Mouse (Mus musculus): ENCODE data around the gene Hsd17b11. TPM values are rescaled to one million over a fixed set of nuclear protein-coding genes. Genes with fewer than 3 reads are reported as not detected.
"Not testable (repeated sequence)": the region's sequence is repeated elsewhere in the genome, so short reads cannot be mapped to it uniquely, and the experiment has no call there.

The Hsd17b11 gene
- polyA plus RNA-seq, 1 experiment from 2014 or later, result 3.5 TPM

DNA sequence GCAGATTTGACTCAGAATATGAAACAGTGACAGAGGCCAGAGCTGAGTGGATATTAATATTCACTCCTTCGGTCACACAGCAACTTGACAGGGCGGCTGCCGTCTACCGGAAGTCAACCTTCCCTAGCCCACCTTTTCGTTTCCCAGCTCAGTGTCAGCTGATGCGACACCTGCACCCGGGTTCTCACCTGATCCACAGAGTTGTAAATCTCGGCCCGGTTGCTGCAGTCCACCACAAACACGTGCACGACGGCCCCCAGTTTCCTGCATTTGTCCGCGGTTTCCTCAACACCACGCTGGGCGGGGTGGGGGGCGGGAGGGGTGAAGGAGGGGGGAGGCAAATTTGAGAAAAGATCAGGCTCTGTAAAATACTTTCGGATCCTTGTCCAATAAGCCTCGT lies 49.3 kb downstream of the Hsd17b11 start:
- H3K36me3 ChIP-seq, result no peaks in the 10 kb centered on the region
- H3K4me2 ChIP-seq (replicated peaks), result peak overlapping the region; percentile 48

DNA sequence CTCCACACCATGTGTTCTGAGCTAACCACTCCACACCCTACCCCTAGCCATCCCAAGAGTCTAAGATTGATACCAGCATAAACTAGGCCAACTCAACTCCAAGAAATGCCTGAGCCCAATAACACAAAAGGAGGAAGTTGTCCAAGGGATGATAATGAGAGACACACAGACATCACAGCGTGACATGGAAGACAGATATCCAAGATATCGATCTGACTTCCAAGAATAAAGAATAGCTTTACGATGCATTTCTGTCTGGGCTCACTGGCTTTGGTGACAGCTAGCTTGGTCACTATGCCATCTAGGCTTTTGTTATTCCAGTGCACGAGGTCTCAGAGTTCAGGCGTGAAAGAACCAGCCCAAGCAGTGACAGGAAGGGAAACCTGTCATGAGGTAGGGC lies 50.7 kb downstream of the Hsd17b11 start:
- H3K4me2 ChIP-seq (replicated peaks), result no peak overlapping the region
- WGBS, result 79% methylated on average over 5 of the region's 5 CpGs
- no peak overlapping the region for H3K9ac ChIP-seq
- H3K27ac ChIP-seq, result no peak overlapping the region
- H3K27me3 ChIP-seq, result no peaks in the 10 kb centered on the region
- H3K4me3 ChIP-seq, result no peak overlapping the region
- no peaks in the 10 kb centered on the region for H3K36me3 ChIP-seq
- no peak for ATAC-seq (ENCODE audit: low FRiP score, low read depth)
- H3K9me3 ChIP-seq, result no peaks in the 10 kb centered on the region
- H3K4me1 ChIP-seq, result peaks cover 9% of the 10 kb centered on the region; the same call in 1 of the 2 replicates

More for the DNA sequence above, 49.3 kb downstream of the Hsd17b11 start:
- 50% methylated on average over 19 of the region's 19 CpGs for WGBS
- Histone ChIP-seq H3K4me3 (no peak overlapping the region), H3K9ac (no peak overlapping the region), H3K27ac (no peak overlapping the region), H3K4me1 (peaks cover 9% of the 10 kb centered on the region; the same call in 1 of the 2 replicates), H3K27me3 (no peaks in the 10 kb centered on the region), H3K9me3 (no peaks in the 10 kb centered on the region)
- no peak for ATAC-seq (ENCODE audit: low FRiP score, low read depth)

DNA sequence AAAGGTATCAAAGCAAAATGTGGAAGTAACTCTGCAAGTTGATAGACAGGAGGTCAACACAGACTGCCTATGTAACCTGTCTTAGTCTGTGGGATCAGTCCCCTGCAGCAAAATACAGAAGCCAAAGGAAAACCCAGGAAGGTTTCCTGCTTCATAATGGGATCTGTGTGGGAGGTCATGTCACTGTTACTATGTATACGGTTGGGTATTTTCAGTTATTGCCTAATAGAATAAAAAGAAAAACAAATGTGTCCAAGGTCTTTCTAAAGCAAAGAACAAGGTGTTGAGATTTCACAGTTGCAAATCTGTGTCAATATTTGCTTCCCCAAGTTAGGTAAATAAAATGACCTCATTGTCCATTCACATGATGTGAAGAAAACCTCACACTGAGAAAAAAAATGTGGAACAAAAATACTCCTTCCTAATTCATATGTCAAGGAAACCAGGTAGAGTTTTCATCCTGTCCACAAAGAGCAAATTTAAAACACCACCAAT lies 58.7 kb downstream of the Hsd17b11 start:
- Histone ChIP-seq H3K4me3 (no peak overlapping the region), H3K9ac (no peak overlapping the region), H3K36me3 (no peaks in the 10 kb centered on the region), H3K27ac (no peak overlapping the region), H3K9me3 (no peaks in the 10 kb centered on the region), H3K4me1 (no peaks in the 10 kb centered on the region), H3K4me2 (replicated peaks) (no peak overlapping the region), H3K27me3 (no peaks in the 10 kb centered on the region)
- no peak for ATAC-seq (ENCODE audit: low FRiP score, low read depth)
- 64% methylated on average over 1 of the region's 1 CpGs for WGBS

DNA sequence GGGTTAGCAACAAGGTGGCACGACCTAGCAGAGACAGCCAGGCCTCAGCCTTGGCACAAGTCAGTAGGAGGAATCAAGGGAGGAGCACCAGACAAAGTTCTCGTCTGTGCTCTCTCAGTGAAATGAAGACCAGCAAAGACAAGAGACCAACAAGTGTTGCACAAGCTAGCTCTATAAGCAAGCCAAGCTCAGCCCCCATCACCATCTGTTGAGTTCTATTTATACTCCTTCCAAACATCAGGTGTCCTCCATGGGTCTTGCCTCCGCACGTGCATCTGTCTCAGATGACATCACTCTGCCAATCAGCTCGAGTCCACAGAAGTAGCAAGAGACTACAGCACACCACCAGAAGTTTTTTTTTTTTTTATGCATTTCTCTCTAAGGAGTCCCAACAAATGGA lies 67.1 kb downstream of the Hsd17b11 start:
- Histone ChIP-seq H3K4me3 (no peak overlapping the region), H3K9ac (no peak overlapping the region), H3K4me2 (replicated peaks) (no peak overlapping the region), H3K4me1 (no peaks in the 10 kb centered on the region), H3K27me3 (no peaks in the 10 kb centered on the region), H3K36me3 (no peaks in the 10 kb centered on the region), H3K27ac (no peak overlapping the region), H3K9me3 (no peaks in the 10 kb centered on the region)
- WGBS, result 79% methylated on average over 5 of the region's 5 CpGs
- ATAC-seq (ENCODE audit: low FRiP score, low read depth), result no peak

DNA sequence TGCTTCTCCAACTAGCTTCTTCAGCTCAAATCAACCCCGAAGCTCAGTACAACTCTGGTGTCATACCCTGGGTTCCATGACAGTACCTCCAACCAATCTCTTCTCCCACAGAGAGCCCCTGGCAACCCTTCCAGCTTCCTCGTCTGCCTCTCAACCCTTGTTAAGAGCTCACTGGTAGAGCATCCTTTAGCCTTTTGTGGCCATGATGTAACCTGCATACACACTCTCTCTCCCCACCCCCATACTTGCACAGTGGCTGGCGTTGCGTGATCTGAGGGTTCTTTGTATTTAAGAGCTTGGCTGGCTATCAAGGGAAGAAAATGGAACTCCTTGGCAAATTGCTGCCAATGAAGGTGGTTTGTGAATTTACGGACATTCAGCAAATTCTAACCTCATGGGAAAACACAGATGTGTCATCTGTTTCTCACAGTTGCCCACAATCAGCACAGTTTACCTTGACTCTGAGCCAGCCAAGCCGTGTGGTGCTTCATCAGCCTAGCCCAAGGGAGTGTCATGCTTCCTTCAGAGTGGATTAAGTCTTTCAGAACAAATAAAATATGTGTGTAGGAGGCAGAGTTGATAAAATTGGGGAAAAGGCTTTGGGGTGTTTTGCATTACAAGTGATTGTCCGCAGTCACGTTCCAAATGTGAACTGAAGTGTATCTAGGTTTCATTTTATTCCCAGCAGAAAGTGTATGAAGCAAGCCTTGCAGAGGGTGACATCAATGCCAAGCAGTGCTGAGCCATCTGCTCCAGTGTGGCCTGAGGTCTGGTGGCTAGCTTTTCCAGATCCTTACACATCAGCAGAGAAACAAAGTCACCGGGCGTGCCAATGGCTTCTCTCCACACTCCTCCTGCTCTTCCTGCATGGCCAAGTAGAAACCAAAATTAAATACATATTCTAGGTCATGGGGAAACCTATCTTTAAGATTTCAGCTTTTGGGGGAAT lies 68.3 kb downstream of the Hsd17b11 start:
- Histone ChIP-seq H3K9me3 (no peaks in the 10 kb centered on the region), H3K9ac (no peak overlapping the region), H3K27ac (no peak overlapping the region), H3K4me3 (no peak overlapping the region), H3K4me2 (replicated peaks) (no peak overlapping the region), H3K4me1 (no peaks in the 10 kb centered on the region), H3K36me3 (no peaks in the 10 kb centered on the region), H3K27me3 (no peaks in the 10 kb centered on the region)
- ATAC-seq (ENCODE audit: low FRiP score, low read depth), result no peak
- WGBS, result 75% methylated on average over 10 of the region's 10 CpGs

DNA sequence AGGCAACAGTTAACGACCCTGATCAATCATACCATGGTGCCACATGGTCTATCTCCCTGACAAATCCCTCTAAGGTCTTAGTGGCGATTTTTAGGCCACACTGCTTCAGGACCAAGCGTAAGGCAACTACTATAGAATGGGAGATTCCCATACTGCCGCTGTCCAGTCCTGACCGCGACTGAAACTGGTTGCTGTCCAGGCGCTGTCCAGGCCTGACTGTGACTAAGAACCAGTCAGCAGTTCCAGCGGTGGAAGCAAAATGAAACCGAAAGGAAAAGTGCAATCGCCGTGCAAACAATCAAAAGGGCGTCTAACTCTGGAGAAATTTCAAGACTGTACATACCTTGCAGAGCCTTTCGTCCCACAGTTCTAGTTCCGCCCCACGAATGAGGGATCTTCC lies 71.6 kb downstream of the Hsd17b11 start:
- H3K9ac ChIP-seq; H3K4me2 ChIP-seq (replicated peaks); H3K4me3 ChIP-seq; H3K4me1 ChIP-seq; ATAC-seq (ENCODE audit: low FRiP score, low read depth); H3K9me3 ChIP-seq; H3K36me3 ChIP-seq; H3K27me3 ChIP-seq; H3K27ac ChIP-seq: not testable (repeated sequence)
- WGBS, result 94% methylated on average over 15 of the region's 15 CpGs

DNA sequence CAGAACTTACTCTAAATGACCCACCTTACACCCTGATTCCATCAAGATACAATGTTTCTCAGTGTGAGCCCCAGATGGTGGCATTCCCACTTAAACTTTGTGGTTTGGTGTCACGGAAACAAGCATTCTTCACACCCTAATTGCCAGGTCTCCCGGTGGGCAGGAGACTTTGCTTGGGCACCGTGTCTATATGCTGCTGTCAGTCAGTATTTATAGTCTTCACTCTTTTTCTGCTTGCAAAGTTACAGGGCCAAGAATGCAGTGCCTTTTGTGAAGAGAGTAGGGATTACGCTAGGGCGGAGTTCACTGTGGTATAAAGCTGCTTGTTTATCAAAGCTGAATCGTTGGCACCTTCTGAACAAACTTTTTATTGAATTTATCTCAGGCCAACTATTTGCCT lies 78.5 kb downstream of the Hsd17b11 start:
- Histone ChIP-seq H3K4me3 (no peak overlapping the region), H3K27me3 (no peaks in the 10 kb centered on the region)
- no peak for ATAC-seq (ENCODE audit: low FRiP score, low read depth)

DNA sequence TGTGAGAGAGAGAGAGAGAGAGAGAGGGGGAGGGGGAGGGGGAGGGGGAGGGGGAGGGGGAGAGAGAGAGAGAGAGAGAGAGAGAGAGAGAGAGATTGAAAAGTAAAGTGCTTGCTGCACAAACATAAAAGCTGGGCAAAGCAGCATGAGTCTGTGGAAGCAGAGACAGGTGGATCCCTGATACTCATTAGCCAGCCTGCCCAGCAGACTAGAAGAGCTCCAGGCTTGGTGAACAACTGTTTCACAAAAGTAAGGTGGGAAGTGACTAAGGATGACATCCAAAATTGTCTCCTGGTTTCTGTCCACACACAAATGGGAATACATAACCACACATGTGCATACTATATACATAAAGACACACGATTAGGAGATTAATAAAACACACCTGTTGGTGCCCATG lies 81.9 kb downstream of the Hsd17b11 start:
- H3K4me1 ChIP-seq, result peaks cover 29% of the 10 kb centered on the region
- no peak overlapping the region for H3K9ac ChIP-seq
- no peak for ATAC-seq (ENCODE audit: low FRiP score, low read depth)
- H3K4me2 ChIP-seq (replicated peaks), result no peak overlapping the region
- no peaks in the 10 kb centered on the region for H3K27me3 ChIP-seq
- H3K36me3 ChIP-seq, result no peaks in the 10 kb centered on the region
- WGBS, result 50% methylated on average over 1 of the region's 1 CpGs
- H3K27ac ChIP-seq, result no peak overlapping the region
- H3K4me3 ChIP-seq, result no peak overlapping the region
- H3K9me3 ChIP-seq, result no peaks in the 10 kb centered on the region

More for the DNA sequence above, 78.5 kb downstream of the Hsd17b11 start:
- no peak overlapping the region for H3K9ac ChIP-seq
- 44% methylated on average over 6 of the region's 6 CpGs for WGBS
- no peaks in the 10 kb centered on the region for H3K36me3 ChIP-seq
- H3K9me3 ChIP-seq, result no peaks in the 10 kb centered on the region
- no peak overlapping the region for H3K4me2 ChIP-seq (replicated peaks)
- H3K27ac ChIP-seq, result no peak overlapping the region
- H3K4me1 ChIP-seq, result peaks cover 19% of the 10 kb centered on the region

Small RNA genes lying within 50 kb of the gene (microRNA-seq; reads per million reads assigned to microRNA genes)
- gene Mir5619, result 2.1 reads per million, percentile 5 among the genes with 10 or more reads in this experiment

Other genes starting within 250 kb of the Hsd17b11 start
- gene Klhl8, start 110.7 kb downstream of the Hsd17b11 start, polyA plus RNA-seq (2015; fragmentation: Nextera tagmentation; extraction: Ambion mirVana), result 11.0 and 12.3 TPM in 2 replicates
- gene Hsd17b13, start 44.5 kb downstream of the Hsd17b11 start, polyA plus RNA-seq (2015; fragmentation: Nextera tagmentation; extraction: Ambion mirVana), result 0.23 TPM in 1 of 2 replicates, not detected in the other
- 62.8 and 63.0 TPM in 2 replicates for gene Nudt9, start 24.4 kb upstream of the Hsd17b11 start, polyA plus RNA-seq (2015; fragmentation: Nextera tagmentation; extraction: Ambion mirVana)
- gene Gm17660, start 55.7 kb upstream of the Hsd17b11 start, polyA plus RNA-seq (2015; fragmentation: Nextera tagmentation; extraction: Ambion mirVana), result not detected in 2 replicates
- 49.6 and 50.6 TPM in 2 replicates for gene Sparcl1, start 91.8 kb upstream of the Hsd17b11 start, polyA plus RNA-seq (2015; fragmentation: Nextera tagmentation; extraction: Ambion mirVana)
- gene Dspp, start 148.8 kb upstream of the Hsd17b11 start, polyA plus RNA-seq (2015; fragmentation: Nextera tagmentation; extraction: Ambion mirVana), result 0.03 TPM in 1 of 2 replicates, not detected in the other
- 0.41 and 1.2 TPM in 2 replicates for gene Dmp1, start 180.7 kb upstream of the Hsd17b11 start, polyA plus RNA-seq (2015; fragmentation: Nextera tagmentation; extraction: Ambion mirVana)

Data from limb, embryonic 13.5 days (tissue).